Mouse (Mus musculus): ENCODE results near the gene Grid1.

GRCm38 (mm10) chr14:34778760-34779159, 41.1 kb upstream of the Grid1 start:
- no peak for TF ChIP-seq CTCF (IDR thresholded peaks at IDR 0.05; ENCODE audit: extremely low read depth, insufficient read depth, low read length)
- no peak for TF ChIP-seq POLR2A (IDR thresholded peaks at IDR 0.05; ENCODE audit: extremely low read depth, insufficient read depth, low read length)

All from cortical plate, adult 2 months (tissue).